Mouse (Mus musculus) hindbrain, embryonic 11.5 days (tissue): ENCODE results near the gene Mios. TPM values are rescaled to one million over a fixed set of nuclear protein-coding genes. Genes with fewer than 3 reads are reported as not detected.

Experiments
- ATAC-seq: fragments of 200-750 bp; cut with Nextera tagmentation; 2 replicates; pipeline ENCODE4 v1.8.0; 2017; ENCODE audit warnings: mild to moderate bottlenecking, moderate TSS enrichment, moderate library complexity; ENCODE audit not compliant: low FRiP score
- DNase-seq: peaks from one replicate; pipeline ENCODE4 v3.0.0-alpha.2; 2015; ENCODE audit warnings: low spot score
- H3K27ac ChIP-seq: fragments of 300-500 bp; sonication (generic); 2 replicates; pipeline ENCODE4 v1.5.1; 2014; ENCODE audit warnings: mild to moderate bottlenecking, low read depth, low read length
- H3K27me3 ChIP-seq: fragments of 300-500 bp; sonication (generic); 2 replicates; pipeline ENCODE4 v1.6.1; 2014; ENCODE audit warnings: mild to moderate bottlenecking, low read length, moderate library complexity, mixed read lengths; ENCODE audit not compliant: control insufficient read depth, insufficient read depth
- H3K36me3 ChIP-seq: fragments of 300-500 bp; sonication (generic); 2 replicates; pipeline ENCODE4 v1.6.1; 2014; ENCODE audit warnings: mild to moderate bottlenecking, low read length, moderate library complexity, mixed read lengths; ENCODE audit not compliant: control insufficient read depth, insufficient read depth
- H3K4me1 ChIP-seq: fragments of 300-500 bp; sonication (generic); replicated peaks from 2 replicates; pipeline ENCODE4 v1.6.1; 2014; ENCODE audit warnings: low read length, mixed read lengths; ENCODE audit not compliant: control insufficient read depth, insufficient read depth
- H3K4me2 ChIP-seq: fragments of 300-500 bp; sonication (generic); replicated peaks from 2 replicates; pipeline ENCODE4 v1.6.1; 2014; ENCODE audit warnings: mild to moderate bottlenecking, low read depth, low read length
- H3K4me3 ChIP-seq: fragments of 300-500 bp; sonication (generic); 2 replicates; pipeline ENCODE4 v1.5.1; 2014; ENCODE audit warnings: low read depth, low read length
- H3K9ac ChIP-seq: fragments of 300-500 bp; sonication (generic); 2 replicates; pipeline ENCODE4 v1.6.1; 2014; ENCODE audit warnings: low read depth, low read length
- H3K9me3 ChIP-seq: fragments of 300-500 bp; sonication (generic); 2 replicates; pipeline ENCODE4 v1.6.1; 2016; ENCODE audit warnings: low read length; ENCODE audit not compliant: control insufficient read depth
- WGBS: fragments of 180-500 bp; shearing (Covaris S2); extraction: QIAGEN DNeasy Blood & Tissue Kit; methylation state at CpG from one replicate; pipeline ENCODE4 v1.1.7; 2014; 5-methylcytosine and 5-hydroxymethylcytosine counted together
- polyA plus RNA-seq: library from polyadenylated mRNA; unstranded; fragments of >200 nt; fragmentation: Nextera tagmentation; extraction: Ambion mirVana; gene quantifications from 2 replicates; pipeline ENCODE4 v1.2.1, GENCODE M21; 2014

Mios gene
- polyA plus RNA-seq, 1 experiment from 2014 or later = 26.2 TPM

DNA sequence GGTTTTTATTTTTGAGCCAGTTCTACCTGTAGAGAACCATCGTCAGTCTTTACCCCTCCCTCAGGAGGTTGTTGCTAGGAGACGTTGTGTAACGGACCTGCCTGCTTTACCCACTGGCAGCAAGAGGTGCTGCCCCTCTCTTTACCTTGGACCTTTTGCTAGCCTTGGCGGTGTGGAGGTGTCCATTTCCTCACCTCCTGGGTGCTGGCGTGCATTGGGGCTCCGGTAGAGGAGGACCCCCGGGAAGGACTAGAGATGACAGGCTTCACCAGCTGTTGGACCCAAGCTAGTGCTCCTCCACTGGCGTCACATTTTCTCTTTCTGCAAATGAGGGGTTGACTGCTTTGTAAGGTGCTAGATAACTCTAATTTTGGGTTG lies 50.6 kb downstream of the Mios start:
- Histone ChIP-seq H3K27me3 (no peaks in the 10 kb centered on the region), H3K36me3 (no peaks in the 10 kb centered on the region), H3K4me3 (peak overlapping the region; percentile 59), H3K4me2 (peak overlapping the region; percentile 95), H3K4me1 (no peaks in the 10 kb centered on the region; the same call in 1 of the 2 replicates), H3K27ac (0 out of 2 replicates have a peak overlapping the region, but pooled peaks have one; percentile 19), H3K9ac (peak overlapping the region; percentile 59), H3K9me3 (no peaks in the 10 kb centered on the region)
- ATAC-seq = no peak; the same call in 1 of the 2 replicates
- WGBS = 1% methylated on average over 8 of the region's 8 CpGs
- DNase-seq = no peak

- ATAC-seq (no peak), DNase-seq (no peak)
- H3K4me2 ChIP-seq = no peak overlapping the region
- H3K36me3 ChIP-seq = no peaks in the 10 kb centered on the region
- H3K4me3 ChIP-seq = no peak overlapping the region
- no peaks in the 10 kb centered on the region for H3K27me3 ChIP-seq
- H3K4me1 ChIP-seq = no peaks in the 10 kb centered on the region
- WGBS = 89% methylated on average over 3 of the region's 3 CpGs
- no peak overlapping the region for H3K9ac ChIP-seq
- no peak overlapping the region for H3K27ac ChIP-seq
- no peaks in the 10 kb centered on the region for H3K9me3 ChIP-seq
Observed at GRCm38 (mm10) chr6:8271047-8271446, 62.0 kb downstream of the Mios start.

GRCm38 (mm10) chr6:8274387-8275054 lies 65.5 kb downstream of the Mios start:
- no peak for ATAC-seq
- no peaks in the 10 kb centered on the region for H3K36me3 ChIP-seq
- H3K4me1 ChIP-seq = no peaks in the 10 kb centered on the region
- H3K9ac ChIP-seq = no peak overlapping the region
- no peak overlapping the region for H3K4me3 ChIP-seq
- DNase-seq = peak; percentile 72
- no peaks in the 10 kb centered on the region for H3K27me3 ChIP-seq
- H3K9me3 ChIP-seq = no peaks in the 10 kb centered on the region
- no peak overlapping the region for H3K4me2 ChIP-seq
- 40% methylated on average over 6 of the region's 6 CpGs for WGBS
- no peak overlapping the region for H3K27ac ChIP-seq

GRCm38 (mm10) chr6:8275098-8275497 lies 66.1 kb downstream of the Mios start:
- no peaks in the 10 kb centered on the region for H3K9me3 ChIP-seq
- H3K9ac ChIP-seq = no peak overlapping the region
- no peak overlapping the region for H3K27ac ChIP-seq
- no peaks in the 10 kb centered on the region for H3K4me1 ChIP-seq
- DNase-seq = peak; percentile 41
- no peak overlapping the region for H3K4me2 ChIP-seq
- no peak for ATAC-seq
- H3K27me3 ChIP-seq = no peaks in the 10 kb centered on the region
- no peaks in the 10 kb centered on the region for H3K36me3 ChIP-seq
- no peak overlapping the region for H3K4me3 ChIP-seq
- 6% methylated on average over 1 of the region's 1 CpGs for WGBS

- Histone ChIP-seq H3K27ac (no peak overlapping the region), H3K27me3 (no peaks in the 10 kb centered on the region), H3K4me1 (no peaks in the 10 kb centered on the region), H3K4me2 (no peak overlapping the region), H3K4me3 (no peak overlapping the region), H3K9me3 (no peaks in the 10 kb centered on the region), H3K9ac (no peak overlapping the region), H3K36me3 (no peaks in the 10 kb centered on the region)
- 83% methylated on average over 4 of the region's 4 CpGs for WGBS
- no peak for DNase-seq
- ATAC-seq = no peak
Observed at GRCm38 (mm10) chr6:8276431-8276830, 67.4 kb downstream of the Mios start.

DNA sequence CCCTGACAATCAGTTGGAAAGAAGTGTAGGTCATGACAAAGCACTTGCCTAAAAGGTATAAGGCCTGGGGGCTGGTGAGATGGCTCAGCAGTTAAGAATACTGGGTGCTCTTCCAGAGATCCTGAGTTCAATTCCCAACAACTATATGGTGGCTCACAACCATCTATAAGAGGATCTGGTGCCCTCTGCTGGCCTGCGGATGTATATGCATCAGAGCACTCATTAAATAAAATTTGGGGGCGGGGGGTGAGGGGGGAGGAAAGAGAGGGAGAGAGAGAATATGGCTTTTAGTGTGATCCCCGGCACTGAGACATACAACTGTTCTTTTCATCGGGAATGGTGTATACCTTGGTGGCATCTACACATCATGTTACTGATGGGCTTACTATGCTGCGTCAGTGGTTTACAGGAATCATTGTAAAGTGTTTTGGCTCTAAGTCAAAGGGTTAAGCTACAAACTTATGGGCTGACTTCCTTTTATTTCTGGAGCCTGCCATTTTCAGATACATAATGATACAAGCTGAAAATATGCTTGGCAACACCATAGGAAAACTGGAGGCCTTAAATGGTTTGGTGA lies 69.5 kb downstream of the Mios start:
- WGBS = 64% methylated on average over 5 of the region's 5 CpGs
- ATAC-seq (no peak), DNase-seq (peak; percentile 25)
- Histone ChIP-seq H3K27me3 (no peaks in the 10 kb centered on the region), H3K4me2 (no peak overlapping the region), H3K9ac (no peak overlapping the region), H3K36me3 (no peaks in the 10 kb centered on the region), H3K4me1 (no peaks in the 10 kb centered on the region), H3K27ac (no peak overlapping the region), H3K4me3 (no peak overlapping the region), H3K9me3 (no peaks in the 10 kb centered on the region)

DNA sequence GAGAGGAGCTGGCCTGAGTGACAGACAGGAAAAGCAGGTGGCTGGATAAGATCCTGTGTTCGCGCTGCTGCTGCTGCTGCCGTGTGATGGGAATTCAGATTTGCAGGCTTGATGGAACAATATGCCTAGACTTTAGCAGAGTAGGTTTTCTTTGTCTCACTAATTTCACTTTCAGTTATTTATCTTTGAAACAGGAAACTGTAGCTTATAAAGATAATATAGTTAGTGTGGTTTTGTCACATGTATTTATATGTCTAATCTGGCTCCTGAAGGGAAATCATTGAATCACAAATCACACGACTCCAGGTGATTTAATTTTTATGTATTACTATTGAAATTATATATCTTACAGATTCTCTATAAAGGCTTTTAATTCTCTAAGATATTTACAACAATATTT lies 74.2 kb downstream of the Mios start:
- H3K27ac ChIP-seq = no peak overlapping the region
- DNase-seq (no peak), ATAC-seq (no peak)
- no peaks in the 10 kb centered on the region for H3K4me1 ChIP-seq
- 92% methylated on average over 4 of the region's 4 CpGs for WGBS
- H3K4me3 ChIP-seq = no peak overlapping the region
- H3K4me2 ChIP-seq = no peak overlapping the region
- H3K9me3 ChIP-seq = no peaks in the 10 kb centered on the region
- H3K9ac ChIP-seq = no peak overlapping the region
- H3K27me3 ChIP-seq = no peaks in the 10 kb centered on the region
- H3K36me3 ChIP-seq = no peaks in the 10 kb centered on the region

DNA sequence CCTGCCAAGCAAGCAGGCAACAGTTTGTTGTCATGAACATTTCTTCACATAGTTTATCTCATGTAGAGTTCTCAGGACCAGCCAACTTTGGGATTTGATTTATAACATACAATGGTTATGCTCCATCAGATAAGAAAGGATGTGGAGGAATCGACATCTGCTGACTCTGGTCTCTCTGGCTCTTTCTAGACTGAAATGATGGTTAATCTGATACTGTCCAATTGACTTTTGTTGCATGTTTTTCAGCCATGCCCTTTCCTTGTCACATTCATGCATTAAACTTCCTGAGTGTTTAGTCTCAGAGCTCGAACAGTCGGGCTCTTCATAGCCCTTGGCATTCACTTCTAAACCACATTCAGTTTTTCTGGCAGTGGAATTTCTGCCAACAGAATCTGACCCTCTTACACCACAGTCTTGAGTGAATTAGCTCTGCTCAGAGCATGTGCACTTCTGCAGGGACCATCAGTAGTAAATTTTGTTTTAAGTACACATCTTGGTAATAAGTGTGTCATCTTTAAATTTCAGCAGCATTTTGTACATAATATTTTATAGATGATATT lies 76.5 kb downstream of the Mios start:
- H3K36me3 ChIP-seq = no peaks in the 10 kb centered on the region
- 85% methylated on average over 3 of the region's 3 CpGs for WGBS
- no peaks in the 10 kb centered on the region for H3K9me3 ChIP-seq
- H3K4me1 ChIP-seq = no peaks in the 10 kb centered on the region
- no peak overlapping the region for H3K4me3 ChIP-seq
- no peak overlapping the region for H3K9ac ChIP-seq
- H3K4me2 ChIP-seq = no peak overlapping the region
- no peak for ATAC-seq
- no peak overlapping the region for H3K27ac ChIP-seq
- no peak for DNase-seq
- no peaks in the 10 kb centered on the region for H3K27me3 ChIP-seq
